Mouse (Mus musculus) kidney, adult 2 months (tissue): ENCODE measurements around the gene Grik1.

Source experiments
- CTCF ChIP-seq: fragments of 200-500 bp; conservative IDR thresholded peaks from 2 replicates; pipeline ENCODE4 v1.5.1; 2011; ENCODE audit warnings: low read depth, mild to moderate bottlenecking, control low read depth, low read length, moderate library complexity, mixed read lengths; ENCODE audit not compliant: insufficient read depth, insufficient read length
- POLR2A ChIP-seq: fragments of 200-500 bp; IDR thresholded peaks from one replicate; pipeline ENCODE4 v1.6.1; 2011; ENCODE audit warnings: low read depth, low read length, control low read depth

DNA sequence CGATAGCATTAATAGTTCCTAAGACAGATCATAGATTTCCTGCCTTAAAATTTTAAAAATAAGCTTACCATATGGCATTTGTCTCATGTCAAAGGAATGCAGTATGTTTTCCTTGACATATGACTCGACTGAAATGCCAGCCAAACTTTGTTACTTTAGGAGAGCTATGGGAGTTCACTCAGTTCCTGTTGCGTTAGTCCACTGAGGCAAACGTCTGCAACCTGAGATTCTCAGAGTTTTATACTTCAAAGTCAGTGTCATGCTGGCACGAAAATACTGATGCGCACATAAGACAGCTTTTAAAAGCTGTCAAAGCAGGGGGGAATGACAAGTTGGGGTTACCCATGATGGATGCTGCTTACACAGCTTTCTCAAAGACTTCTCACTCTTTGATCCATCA lies 247.6 kb downstream of the Grik1 start:
- no peak for TF ChIP-seq CTCF
- no peak for TF ChIP-seq POLR2A
